Mouse (Mus musculus) brain, embryonic 18.5 days (tissue): ENCODE results near the gene Mfsd13b.
"Not testable (repeated sequence)": the region's sequence is repeated elsewhere in the genome, so short reads cannot be mapped to it uniquely, and the experiment has no call there.

Experiments used
- DNase-seq: peaks from one replicate; pipeline ENCODE4 v3.0.0-alpha.2; 2012; ENCODE audit warnings: low read depth, low spot score

Gene Mfsd13b

DNA sequence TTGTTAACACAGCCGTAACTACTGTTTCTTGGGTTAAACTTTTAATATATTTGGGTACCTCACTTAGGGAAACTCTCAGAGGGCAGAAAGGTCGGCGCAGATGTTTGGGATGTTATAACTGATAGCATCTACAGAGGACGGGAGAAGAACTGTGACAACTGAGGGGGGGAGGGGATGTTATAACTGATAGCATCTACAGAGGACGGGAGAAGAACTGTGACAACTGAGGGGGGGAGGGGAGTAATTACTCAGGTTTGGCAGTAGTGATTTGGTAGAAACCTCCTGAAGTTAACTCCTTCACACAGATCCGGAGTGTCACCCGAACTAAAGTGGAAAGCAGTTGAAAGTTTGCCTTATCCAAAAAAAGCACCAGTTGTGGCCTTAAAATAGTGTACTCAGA, 659 bp downstream of the Mfsd13b start:
- no peak for DNase-seq

DNA sequence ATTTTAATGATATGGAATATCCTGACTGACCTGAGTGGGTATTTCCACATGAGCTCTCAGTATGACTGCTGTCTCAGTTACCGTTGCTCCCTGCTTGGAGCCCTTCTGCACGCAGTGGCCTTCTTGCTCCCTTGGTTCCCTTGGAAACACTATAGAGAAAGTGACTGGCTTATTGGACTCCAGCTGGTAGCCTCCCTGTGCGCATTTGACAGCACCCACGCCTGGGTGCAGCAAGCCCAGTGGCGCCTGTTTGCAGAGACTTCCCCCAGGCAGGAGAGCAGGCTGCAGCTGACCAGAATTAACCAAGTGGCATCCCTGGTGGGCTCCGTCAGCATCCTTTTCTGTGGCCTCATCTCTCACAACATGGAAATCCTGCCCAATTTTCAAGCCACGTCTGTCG, 8.9 kb downstream of the Mfsd13b start:
- DNase-seq, result no peak

DNA sequence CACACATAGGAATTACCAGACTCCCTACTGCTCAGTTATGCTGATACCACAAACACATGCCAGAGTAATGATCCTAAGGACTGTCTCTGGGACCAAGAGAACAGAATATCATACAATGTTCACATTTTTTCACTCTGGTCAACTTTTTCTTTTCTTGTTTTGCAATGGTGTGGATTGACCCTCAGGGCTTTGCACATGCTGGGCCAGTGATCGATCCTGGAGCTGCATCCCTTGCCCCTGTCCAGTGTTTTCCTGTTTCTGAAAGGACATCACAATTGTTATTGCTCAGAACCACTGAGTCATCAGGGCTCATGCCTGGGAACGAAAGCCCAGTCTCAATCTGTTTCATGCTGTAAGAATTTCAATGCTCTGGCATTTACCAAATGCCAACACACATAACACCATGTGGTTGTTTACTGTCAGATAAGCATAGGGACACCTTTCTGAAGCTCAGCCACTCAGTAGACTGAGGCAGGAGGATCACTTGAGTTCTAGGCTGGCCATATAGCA, 16.8 kb downstream of the Mfsd13b start:
- DNase-seq, result no peak

DNA sequence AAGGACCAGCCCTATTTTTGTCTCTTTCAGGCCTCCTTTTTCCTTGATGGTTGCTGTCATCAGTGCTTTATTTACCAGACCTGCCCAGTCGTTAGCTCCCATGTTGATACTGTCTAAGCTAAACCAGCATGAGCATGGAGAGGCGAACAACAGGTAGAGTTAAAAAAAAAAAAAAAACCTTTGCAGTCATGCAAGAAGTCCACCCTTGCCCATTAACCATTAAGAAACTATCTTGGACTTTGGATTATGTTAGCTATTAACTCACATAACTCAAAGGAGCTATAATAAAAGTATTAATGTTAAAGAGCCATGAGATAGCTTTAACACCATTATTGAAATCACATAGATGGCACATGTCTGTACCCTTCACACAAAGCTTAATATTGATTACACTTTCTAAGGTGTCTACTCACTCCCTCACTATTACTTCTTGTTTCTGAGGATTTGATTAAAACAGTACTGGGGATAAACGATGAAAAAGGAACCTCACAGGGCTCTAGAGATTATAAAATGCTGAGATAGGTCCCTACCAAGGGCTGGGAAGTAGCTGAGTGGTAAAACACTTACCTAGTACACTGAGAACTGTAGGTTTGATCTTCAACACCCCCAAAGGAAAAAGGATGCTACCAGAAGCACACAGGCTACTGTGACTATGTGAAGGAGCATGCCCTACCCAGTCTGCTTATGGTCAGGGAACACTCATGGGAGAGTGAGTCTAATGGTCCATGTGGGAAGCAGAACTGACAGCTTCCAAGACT, 17.9 kb downstream of the Mfsd13b start:
- no peak for DNase-seq

DNA sequence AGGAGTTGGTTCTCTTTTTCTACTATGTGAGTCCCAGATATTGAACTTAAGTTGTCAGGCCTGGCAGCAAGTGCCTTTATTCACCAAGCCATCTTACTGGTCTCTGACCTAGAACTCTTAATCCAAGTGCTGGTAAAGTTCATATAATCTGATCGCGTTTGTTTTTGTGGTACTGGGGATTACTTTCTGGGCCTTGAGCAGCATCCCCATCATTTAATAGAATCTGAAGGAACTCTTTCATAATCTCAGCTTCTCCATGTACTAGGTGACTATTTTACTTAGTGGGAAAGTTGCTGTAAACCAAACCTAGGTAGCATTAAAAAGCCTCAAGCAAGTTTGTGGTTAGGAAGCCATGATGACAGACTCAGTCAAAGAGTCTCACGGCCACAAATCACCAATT, 19.6 kb downstream of the Mfsd13b start:
- no peak for DNase-seq

DNA sequence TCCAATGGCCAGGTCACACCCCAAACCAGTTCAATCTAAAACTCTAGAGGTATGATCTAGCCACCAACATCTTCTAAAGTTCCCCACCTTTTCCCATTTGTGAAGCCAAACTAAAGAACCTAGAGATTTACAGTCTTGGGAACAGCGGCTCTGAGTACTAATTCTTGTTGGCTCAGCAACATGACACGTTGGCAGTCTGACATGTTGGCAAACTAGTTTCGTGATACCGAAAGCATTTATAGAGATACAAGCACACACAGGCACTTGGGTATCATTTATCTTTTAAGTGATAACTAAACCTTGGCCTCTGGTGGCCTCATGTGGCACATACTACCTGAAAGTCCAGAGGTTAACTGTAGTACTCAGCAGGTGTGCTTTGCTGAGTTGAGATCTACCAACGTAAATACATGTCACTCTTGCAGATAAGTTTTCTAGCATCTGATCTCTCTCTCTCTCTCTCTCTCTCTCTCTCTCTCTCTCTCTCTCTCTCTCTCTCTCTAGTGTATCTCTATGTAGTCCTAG, 20.2 kb downstream of the Mfsd13b start:
- no peak for DNase-seq

DNA sequence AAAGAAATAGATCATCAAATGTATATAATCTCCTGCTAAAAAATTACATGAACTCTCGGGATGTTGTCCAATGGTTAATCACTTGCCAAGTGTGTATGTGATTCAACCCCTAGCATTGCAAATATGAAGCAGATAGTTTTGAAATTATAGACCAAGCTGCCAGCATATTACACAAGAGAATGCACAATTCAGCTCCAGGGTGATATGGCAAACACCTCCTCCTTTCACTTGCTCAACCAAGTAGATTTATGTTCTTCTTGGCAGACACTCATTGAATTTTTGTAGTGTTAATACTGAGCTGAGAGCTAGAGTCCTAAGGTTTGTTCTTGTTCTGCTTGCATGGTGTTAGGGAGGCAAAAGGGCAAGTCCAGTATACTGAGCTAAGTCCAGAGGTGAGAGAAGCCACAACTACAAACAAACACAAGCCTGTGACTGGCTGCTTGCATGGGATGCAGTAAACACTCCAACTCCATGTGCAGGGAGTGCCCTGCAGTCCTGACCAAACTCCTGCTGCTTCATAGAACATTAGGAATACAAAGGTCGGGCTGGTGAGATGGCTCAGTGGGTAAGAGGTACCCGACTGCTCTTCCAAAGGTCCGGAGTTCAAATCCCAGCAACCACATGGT, 21.6 kb downstream of the Mfsd13b start:
- DNase-seq, result no peak

DNA sequence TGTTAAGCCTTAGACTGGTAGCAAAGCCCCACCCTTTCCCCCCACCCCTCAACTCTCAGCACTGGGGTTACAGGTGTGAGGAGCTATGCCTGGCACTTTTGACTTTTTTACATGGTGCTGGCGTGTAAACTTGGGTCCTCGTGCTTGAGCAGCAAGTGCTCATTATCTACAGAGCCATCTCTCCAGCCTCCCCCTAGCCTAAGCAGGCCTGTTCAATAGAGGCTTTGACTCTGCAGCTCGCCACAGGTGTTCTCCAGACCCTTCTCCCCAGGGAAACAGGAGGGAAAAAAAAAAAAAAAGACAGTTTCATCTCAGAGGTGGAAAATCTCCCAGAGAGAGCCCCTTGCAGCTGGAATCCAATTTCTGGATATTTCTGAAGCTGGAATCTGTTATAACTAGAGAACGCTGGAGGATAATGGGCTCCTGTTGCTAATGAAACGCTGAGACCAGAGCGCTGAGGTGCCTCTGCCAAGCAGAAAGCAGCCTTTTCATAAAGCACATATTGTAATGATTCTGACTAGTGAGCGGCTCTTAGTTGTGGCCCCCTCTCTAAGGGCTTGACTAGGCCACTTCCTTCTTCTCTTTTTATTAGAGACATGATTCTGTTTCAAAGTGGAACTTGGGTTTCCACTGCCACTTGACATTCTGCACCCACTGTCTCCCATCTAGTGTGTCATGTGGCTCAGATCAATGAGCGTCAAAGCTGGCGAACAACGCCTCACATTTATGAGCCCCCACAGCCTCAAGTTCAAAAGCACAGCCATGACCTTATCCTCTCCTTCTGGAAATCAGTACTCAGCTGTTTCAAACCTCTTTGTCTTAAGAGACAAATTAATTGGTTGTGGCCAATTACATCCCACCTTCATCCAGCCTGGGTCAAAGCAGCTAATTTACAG, 29.7 kb downstream of the Mfsd13b start:
- no peak for DNase-seq

DNA sequence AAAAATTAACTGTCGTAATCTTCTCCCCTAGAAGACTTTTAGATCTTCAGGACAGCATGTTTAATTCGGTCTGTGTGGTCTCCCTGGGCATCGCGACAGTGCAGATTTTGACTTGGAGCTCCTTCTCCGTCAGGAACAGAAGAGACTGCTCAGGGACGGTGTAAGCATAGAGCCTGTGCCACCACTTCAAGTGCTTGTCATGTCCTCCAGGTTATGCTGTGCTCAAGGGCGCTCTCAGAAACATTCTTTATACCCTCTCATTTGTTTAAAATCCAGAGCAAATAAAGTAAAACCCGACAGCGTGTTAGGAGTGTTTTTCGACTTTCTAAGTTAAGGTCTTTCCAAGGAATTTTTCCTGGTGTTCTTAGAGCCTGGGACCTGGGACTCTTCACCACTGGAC, 32.2 kb downstream of the Mfsd13b start:
- DNase-seq, result no peak

DNA sequence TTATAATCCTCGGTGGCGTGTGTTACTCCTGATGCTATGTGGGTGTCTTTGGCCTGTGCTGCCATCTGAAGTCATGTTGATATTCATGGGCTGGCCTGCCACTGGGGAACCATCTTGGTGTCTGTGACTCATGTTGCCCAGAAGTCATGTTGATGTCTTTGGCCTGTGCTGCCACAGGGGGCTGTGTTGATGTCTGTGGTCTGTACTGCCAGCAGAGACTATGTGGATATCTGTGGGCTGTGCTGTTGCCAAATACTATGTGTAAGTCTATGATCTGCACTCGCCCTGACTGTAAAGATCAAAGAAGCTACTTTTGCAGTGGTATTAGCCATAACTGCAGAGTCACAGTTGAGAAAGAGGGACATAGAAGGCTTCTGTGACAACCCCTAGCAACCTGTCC, 36.5 kb downstream of the Mfsd13b start:
- no peak for DNase-seq

DNA sequence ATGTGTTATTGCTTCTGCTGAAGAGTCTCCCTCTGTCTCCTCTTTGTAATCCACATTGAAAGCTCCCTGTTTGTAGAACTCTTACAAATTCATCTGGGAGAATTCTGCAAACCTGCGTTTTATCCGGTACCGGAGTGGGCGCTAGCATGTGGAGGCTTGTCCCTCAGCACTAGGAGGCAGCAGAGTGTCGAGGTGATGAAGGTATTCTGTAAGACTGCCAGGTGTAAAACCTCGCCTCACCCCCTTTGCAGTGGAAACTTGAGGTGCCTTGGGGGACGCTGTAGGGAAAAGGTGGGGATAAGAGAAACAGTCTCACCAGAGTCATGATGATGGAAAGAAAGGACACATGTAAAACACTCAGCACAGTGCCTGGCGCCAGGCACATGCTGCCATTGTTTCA, 38.0 kb downstream of the Mfsd13b start:
- no peak for DNase-seq

DNA sequence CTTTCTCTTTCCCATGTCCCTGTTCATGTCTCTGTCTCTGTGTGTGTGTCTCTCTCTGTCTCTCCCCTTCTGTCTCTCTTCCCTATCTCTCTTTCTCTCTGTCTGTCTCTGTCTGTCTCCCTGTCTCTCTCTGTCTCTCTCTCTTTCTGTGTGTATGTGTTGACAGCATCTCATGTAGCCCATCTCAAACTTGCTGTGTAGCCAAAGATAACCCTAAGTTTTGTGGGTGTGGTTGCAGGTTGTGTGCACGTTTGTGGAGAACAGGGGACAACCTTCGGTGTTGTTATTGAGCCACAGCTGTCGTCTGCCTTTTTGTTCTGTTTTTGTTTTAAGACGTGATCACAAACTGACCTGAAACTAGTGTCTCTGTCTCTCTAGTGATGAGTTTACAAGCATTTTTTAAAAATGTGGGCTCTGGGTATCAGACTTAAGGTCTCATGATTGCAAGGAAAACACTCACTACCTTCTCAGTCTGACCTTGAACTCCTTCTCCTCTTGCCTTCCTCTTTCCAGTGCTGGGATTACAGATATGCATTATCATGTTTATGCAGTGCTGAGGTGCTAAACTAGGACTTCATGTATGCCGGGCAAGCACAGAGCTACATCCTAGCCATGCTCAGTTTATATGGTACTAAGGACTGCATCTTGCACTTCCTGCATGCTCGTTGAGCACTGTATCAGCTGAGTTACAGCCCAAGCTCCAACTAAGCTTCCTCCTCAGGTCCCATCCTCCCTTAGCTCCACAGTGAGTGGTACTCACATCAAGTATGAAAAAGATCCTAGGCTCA, 43.1 kb downstream of the Mfsd13b start:
- no peak for DNase-seq

DNA sequence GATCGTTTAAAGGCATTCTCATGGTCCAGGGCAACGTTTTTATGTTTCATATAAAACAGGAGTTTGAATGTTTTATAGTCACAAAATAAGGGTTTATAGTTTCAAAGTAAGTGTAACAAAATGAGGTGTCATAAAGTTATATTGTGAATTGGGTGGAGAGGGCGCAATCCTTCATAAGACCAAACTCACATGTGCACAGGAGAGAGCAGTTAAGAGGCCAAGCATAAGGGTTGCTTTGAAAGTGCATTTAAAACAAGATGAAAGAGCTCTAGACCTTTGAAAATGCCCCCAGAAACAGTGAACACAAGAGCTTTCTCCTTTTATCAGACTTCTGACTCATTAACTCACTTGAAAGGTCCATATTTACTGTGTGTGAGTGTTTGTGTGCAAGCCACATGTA, 44.0 kb downstream of the Mfsd13b start:
- DNase-seq, result no peak

DNA sequence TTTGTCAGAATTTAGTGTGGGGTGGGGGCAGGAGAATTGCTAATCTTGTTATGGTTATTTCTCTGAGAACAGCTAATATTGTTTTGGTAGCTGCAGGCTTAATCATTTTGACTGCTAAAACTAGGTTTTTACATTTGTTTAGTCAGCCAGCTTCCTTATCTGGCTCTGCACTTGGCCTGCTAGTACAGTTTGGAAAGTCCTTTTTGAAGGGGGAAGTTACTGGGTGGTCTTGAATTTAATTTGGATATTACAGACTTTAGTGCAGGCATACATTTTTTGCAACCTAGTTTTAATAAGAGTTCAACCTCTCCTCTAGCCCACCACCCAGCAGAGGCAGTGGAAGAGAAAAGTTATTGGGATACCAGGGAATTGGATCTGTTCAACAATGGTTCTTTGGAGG, 47.6 kb downstream of the Mfsd13b start:
- not testable (repeated sequence) for DNase-seq

DNA sequence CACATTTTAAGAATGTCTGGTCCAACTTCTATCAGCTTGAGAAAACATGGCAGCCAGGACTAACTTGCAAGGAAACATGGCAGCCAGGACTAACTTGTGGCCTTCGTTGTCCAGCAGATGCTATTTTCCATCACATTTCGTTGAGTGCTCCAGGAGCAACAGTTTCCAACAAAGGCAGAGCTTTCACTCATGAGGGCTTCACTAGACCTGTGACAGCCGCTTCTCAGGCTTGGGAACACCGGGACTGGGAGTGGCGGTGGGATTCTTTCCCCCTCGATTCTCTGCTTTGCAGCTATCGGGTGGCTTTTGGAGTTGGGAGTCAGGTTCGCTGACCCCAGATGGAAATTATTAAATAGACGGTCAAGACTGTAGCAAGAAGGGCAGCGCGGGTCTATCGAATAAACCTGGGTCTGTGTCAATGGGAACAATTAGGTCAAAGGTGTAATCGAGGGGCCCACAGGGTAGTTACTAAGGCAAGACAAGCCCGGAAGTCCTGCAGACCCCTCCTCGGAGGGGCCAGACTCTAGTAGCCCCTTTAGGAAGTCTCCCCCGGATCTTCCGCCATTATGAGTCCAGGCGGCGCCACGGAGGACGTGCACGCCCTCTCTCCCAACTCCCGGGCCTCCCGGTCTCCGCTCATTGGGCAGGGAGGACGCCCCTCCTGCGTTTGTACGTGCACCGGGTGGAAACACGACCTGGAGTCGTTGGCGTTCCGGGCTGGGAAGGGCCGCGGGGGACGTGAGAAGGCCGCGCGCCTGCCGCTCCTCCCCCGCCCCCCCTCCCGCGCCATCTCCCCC, 51.7 kb downstream of the Mfsd13b start, which contains the start of gene Mettl9:
Mettl9 (plus strand) TSS at position 590 of the 797 bp plus-strand sequence.
- peak; percentile 96 for DNase-seq

DNA sequence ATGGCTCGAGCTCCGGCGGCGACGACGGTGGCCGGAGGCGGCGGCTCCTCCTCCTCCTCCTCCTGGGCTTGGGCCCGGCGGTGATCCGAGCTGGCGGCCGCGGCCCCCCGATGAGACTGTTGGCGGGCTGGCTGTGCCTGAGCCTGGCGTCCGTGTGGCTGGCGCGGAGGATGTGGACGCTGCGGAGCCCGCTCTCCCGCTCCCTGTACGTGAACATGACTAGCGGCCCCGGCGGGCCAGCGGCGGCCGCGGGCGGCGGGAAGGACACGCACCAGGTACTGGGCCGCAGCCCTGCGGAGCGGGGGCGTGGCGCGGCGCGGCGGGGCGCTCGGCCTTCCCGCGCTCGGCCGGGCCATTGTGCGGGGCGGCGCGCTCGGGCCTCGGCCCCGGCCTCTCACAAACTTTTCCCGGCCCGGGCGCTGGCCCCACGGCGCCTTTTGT, 52.4 kb downstream of the Mfsd13b start:
- DNase-seq, result no peak

DNA sequence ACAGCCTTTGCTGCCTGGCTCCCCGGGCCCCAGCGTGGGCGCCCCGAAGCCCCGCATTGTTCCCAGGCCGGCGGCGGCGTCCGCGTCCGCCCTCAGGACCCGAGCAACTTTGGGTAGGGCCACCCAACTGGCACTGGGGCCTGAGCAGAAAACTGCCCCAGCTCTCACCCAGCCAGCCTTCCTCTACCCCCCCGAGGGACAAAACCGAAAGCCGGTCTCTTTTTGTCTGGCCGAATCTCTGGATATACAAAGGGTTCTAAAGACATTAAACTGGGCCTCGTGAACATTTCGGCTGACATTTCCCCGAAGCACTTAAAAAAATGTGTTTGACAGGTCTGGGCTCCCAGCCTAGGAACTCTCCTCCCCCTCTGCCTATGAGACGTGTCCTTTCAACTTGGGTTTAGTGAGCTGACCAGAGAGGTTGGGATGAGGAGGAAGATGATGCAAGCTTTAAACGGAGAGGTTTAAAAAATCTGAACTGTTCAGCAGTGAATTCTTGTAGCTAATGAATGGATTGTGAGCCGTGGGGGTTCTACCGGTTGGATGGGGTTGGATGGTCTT, 52.9 kb downstream of the Mfsd13b start:
- DNase-seq, result no peak

DNA sequence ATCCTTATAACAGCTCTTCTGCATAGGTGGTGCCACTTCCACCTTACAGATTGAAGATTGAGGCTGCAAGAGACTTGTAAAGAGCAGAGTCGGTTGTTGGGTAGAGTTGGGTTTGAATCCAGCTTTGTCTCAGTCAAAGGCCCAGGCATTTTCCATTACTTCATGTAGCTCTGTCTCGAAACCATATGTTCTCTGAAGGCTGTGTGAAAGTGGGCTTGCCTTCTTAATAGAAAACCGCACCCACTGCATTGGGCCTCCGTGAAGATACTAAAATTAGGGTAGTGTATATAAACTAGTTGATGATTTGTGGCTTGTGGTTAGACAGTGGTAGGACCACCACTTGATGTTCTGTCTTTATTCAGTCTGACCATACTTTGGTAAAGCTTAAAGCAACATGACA, 58.3 kb downstream of the Mfsd13b start:
- DNase-seq, result no peak

DNA sequence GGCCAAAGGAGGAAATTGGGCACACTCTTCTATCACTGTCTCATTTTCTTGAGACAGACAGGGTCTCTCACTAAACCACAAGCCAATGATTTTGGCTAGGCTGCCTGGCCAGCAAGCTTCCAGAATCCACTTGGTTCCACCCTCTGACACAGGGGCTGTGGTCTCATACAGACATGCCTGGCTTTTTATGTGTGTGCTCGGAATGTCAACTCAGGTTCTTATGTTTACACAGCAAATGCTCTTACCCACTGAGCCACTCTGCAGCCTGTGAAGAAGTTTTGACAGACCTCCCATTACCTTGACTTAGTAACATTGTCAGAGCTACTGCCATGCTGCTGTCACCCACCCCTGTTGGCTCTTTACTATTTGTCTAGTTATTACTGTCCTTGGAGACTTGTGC, 59.7 kb downstream of the Mfsd13b start:
- DNase-seq, result no peak

DNA sequence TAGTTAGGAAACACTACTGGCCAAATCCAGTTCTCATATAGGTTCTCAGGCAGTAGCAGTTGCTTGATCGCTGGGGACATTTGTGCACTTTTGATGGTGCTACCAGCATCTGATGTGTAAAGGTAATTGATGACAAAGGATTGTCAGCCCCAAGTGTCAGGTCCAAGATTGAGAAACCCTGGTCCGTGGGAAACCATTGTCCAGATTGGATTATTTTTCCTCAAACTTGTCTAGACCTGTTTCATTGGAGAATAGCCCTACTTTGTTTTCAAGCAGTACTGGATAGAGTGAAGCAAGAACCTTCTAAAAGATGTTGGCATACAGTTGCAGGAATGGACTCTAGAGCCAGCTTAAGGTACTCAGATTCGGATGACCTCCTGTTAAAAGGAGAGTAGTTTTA, 60.7 kb downstream of the Mfsd13b start:
- DNase-seq, result no peak
